Mouse (Mus musculus) intestine, postnatal 0 days (tissue): ENCODE data around the gene Cabp7. TPM values are rescaled to one million over a fixed set of nuclear protein-coding genes. Genes with fewer than 3 reads are reported as not detected.

ENCODE experiments used
- ATAC-seq: fragments of 200-750 bp; cut with Nextera tagmentation; 2 replicates; pipeline ENCODE4 v1.8.0; 2017; ENCODE audit warnings: mild to moderate bottlenecking, moderate TSS enrichment, moderate library complexity
- H3K27ac ChIP-seq: fragments of 300-500 bp; sonication (generic); 2 replicates; pipeline ENCODE4 v1.5.1; 2014; ENCODE audit warnings: mild to moderate bottlenecking, low read depth, low read length, moderate library complexity
- H3K27me3 ChIP-seq: fragments of 300-500 bp; sonication (generic); replicated peaks from 2 replicates; pipeline ENCODE4 v1.6.1; 2014; ENCODE audit warnings: low read length, mixed read lengths; ENCODE audit not compliant: control insufficient read depth, insufficient read depth
- H3K36me3 ChIP-seq: fragments of 300-500 bp; sonication (generic); 2 replicates; pipeline ENCODE4 v1.6.1; 2014; ENCODE audit warnings: mild to moderate bottlenecking, moderate library complexity; ENCODE audit not compliant: control insufficient read depth, insufficient read depth
- H3K4me1 ChIP-seq: fragments of 300-500 bp; sonication (generic); replicated peaks from 2 replicates; pipeline ENCODE4 v1.6.1; 2014; ENCODE audit warnings: antibody characterized with exemption, low read length, mixed read lengths; ENCODE audit not compliant: control insufficient read depth, insufficient read depth
- H3K4me2 ChIP-seq: fragments of 300-500 bp; sonication (generic); replicated peaks from 2 replicates; pipeline ENCODE4 v1.6.1; 2014; ENCODE audit warnings: low read depth, mild to moderate bottlenecking, moderate library complexity
- H3K4me3 ChIP-seq: fragments of 300-500 bp; sonication (generic); 2 replicates; pipeline ENCODE4 v1.5.1; 2014; ENCODE audit warnings: low read depth, low read length
- H3K9ac ChIP-seq: fragments of 300-500 bp; sonication (generic); 2 replicates; pipeline ENCODE4 v1.6.1; 2014; ENCODE audit warnings: mild to moderate bottlenecking, low read depth, low read length
- H3K9me3 ChIP-seq: fragments of 300-500 bp; sonication (generic); 2 replicates; pipeline ENCODE4 v1.6.1; 2016; ENCODE audit warnings: mixed run types; ENCODE audit not compliant: control insufficient read depth
- CTCF ChIP-seq: sonication (generic); IDR thresholded peaks from 2 replicates; pipeline ENCODE4 v1.5.1; 2016; ENCODE audit warnings: low read depth, mild to moderate bottlenecking, control low read depth, antibody characterized with exemption, moderate library complexity
- WGBS: fragments of 180-500 bp; shearing (Covaris S2); extraction: QIAGEN DNeasy Blood & Tissue Kit; methylation state at CpG from one replicate; pipeline ENCODE4 v1.1.7; 2014; 5-methylcytosine and 5-hydroxymethylcytosine counted together
- polyA plus RNA-seq: library from polyadenylated mRNA; unstranded; fragments of >200 nt; fragmentation: Nextera tagmentation; extraction: Ambion mirVana; gene quantifications from 2 replicates; pipeline ENCODE4 v1.2.1, GENCODE M21; 2015

Cabp7 gene
- polyA plus RNA-seq, 1 experiment from 2014 or later = 0.10 TPM

DNA sequence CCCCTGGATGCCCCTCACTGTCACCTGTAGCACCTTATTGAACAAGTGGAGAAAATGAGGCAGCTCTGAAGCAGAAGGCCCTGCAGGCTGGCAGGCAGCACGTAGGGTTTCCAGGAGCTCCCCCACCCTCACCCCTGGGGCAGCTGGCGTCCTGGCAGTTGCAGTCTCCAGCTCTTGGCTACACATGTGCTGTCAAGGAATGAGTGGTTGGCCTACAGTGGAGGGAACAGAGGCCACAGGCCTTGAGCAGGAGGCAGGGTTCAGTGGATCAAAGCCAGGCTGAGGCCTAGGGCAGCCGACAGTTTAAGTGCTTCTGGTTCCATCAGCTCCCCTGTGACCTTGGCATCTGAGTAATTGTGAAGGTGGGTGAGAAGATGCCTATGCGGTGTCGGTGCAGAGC, 15.7 kb downstream of the Cabp7 start:
- H3K9me3 ChIP-seq = no peaks in the 10 kb centered on the region
- TF ChIP-seq CTCF = no peak
- peaks cover 8% of the 10 kb centered on the region; the same call in 1 of the 2 replicates for H3K36me3 ChIP-seq
- whole genome bisulfite sequencing = 82% methylated on average over 5 of the region's 5 CpGs
- no peak overlapping the region for H3K4me2 ChIP-seq
- no peak overlapping the region for H3K4me3 ChIP-seq
- ATAC-seq = no peak
- no peak overlapping the region for H3K27ac ChIP-seq
- H3K9ac ChIP-seq = no peak overlapping the region
- H3K27me3 ChIP-seq = no peaks in the 10 kb centered on the region
- H3K4me1 ChIP-seq = 0 out of 2 replicates have a peak, but pooled peaks cover 3% of the 10 kb centered on the region

DNA sequence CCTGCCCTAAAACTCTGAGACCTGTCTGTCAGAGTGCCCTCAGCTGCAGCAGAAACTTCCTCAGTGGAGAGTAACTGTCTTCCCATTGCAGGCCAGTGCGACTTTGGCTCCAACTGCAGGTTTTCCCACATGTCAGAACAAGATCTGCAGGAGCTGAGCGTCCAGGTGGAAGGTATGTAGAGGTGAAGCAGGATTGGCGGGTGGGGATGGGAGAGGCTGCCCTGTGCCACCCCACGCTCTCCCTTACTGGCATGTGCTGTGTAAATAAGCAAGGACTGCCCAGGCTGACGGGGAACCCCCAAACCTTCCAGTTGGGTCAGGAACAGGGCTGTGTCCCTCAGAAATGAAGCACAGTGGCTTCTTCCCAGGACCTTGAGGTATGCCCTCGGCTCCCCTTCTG, 16.5 kb downstream of the Cabp7 start:
- TF ChIP-seq CTCF = no peak
- H3K27ac ChIP-seq = no peak overlapping the region
- 0 out of 2 replicates have a peak, but pooled peaks cover 3% of the 10 kb centered on the region for H3K4me1 ChIP-seq
- peaks cover 8% of the 10 kb centered on the region; the same call in 1 of the 2 replicates for H3K36me3 ChIP-seq
- no peak for ATAC-seq
- H3K27me3 ChIP-seq = no peaks in the 10 kb centered on the region
- no peaks in the 10 kb centered on the region for H3K9me3 ChIP-seq
- H3K4me2 ChIP-seq = no peak overlapping the region
- WGBS = 53% methylated on average over 6 of the region's 6 CpGs
- no peak overlapping the region for H3K4me3 ChIP-seq
- no peak overlapping the region; the same call in 1 of the 2 replicates for H3K9ac ChIP-seq

DNA sequence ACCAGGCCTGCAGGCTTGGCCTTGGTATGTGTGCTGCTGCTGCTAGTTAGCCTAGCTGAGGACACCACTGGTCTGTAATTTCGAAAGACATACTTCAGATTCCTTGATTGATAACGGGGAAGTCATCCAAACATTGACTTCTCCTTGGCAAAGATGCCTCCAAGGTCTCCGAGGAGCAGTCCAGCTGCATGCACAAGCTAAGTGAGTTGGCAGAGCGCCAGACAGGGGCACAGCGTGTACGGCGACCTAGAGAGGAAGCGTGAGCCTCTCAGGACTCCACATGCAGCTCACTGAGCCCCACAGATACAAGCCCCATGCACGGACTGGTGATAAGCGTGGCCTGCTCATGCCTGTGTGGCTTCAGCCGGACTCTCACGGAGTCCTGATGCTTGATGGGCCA, 17.0 kb downstream of the Cabp7 start:
- no peak for ATAC-seq
- peaks cover 11% of the 10 kb centered on the region; the same call in 1 of the 2 replicates for H3K36me3 ChIP-seq
- TF ChIP-seq CTCF = no peak
- H3K9ac ChIP-seq = no peak overlapping the region
- no peak overlapping the region for H3K4me3 ChIP-seq
- 30% methylated on average over 12 of the region's 12 CpGs for WGBS
- H3K4me1 ChIP-seq = 0 out of 2 replicates have a peak, but pooled peaks cover 3% of the 10 kb centered on the region
- H3K27me3 ChIP-seq = no peaks in the 10 kb centered on the region
- H3K9me3 ChIP-seq = no peaks in the 10 kb centered on the region
- H3K27ac ChIP-seq = no peak overlapping the region
- no peak overlapping the region for H3K4me2 ChIP-seq

DNA sequence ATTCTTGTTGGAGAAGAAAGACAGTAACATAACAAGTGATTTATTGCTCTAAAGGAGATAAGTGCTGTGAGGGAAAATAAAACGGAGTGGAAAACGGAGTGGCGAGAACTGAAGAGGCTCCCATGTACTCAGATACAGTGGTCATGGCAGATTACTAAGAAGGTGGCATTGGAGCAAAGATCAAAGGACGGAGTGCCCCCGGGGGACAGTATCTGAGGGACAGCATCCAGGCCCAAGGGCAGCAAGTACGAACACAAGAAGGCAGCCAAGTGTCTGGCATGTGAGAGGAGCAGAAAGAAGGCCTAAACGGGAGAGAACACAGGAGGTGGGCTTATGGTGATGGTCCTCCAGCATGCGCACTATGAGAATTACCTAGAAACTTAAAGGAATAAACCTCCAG, 24.9 kb downstream of the Cabp7 start:
- TF ChIP-seq CTCF = no peak
- no peaks in the 10 kb centered on the region for H3K4me1 ChIP-seq
- ATAC-seq = no peak
- H3K27me3 ChIP-seq = no peaks in the 10 kb centered on the region
- WGBS = 57% methylated on average over 8 of the region's 8 CpGs
- no peak overlapping the region for H3K4me2 ChIP-seq
- H3K9me3 ChIP-seq = no peaks in the 10 kb centered on the region
- H3K27ac ChIP-seq = no peak overlapping the region
- peaks cover 15% of the 10 kb centered on the region; the same call in 1 of the 2 replicates for H3K36me3 ChIP-seq
- no peak overlapping the region for H3K4me3 ChIP-seq
- H3K9ac ChIP-seq = no peak overlapping the region

DNA sequence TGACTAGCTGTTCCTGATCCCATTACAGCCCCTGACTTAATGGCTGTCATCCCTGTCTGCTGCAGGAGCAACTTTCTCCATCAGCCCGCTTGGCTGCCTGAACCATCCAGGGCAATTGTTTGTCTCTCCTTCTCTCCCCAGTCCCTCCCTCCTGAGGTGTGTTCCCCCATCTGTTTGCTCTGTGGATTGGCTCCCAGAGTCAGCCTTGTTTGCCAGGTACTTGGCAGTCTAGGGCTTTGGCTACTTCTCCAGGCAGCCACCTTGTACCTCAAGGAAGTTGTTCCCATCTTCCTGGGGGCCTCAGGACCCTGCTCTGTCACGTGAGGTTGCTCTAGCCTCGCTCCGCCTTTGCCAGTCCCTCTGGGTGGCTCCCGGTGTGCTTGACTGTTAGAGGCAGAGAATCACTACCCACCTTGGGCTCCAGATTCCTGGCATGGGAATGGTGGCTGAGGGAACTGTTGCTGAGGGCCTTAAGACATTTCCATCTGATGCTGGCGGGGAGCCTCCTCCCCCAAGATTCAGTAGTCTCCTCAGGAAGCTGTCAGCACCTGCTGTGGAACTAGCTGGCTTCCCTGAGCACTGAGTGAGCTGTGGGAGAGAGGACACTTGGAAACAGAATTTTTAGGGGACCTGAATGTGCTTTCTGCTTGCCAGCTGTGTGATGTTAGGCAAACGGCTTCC, 25.5 kb downstream of the Cabp7 start:
- ATAC-seq = no peak
- H3K4me3 ChIP-seq = no peak overlapping the region
- no peak overlapping the region for H3K9ac ChIP-seq
- no peak overlapping the region for H3K4me2 ChIP-seq
- peaks cover 15% of the 10 kb centered on the region; the same call in 1 of the 2 replicates for H3K36me3 ChIP-seq
- no peaks in the 10 kb centered on the region for H3K4me1 ChIP-seq
- H3K27me3 ChIP-seq = no peaks in the 10 kb centered on the region
- no peak for TF ChIP-seq CTCF
- 42% methylated on average over 7 of the region's 7 CpGs for WGBS
- H3K9me3 ChIP-seq = no peaks in the 10 kb centered on the region
- no peak overlapping the region for H3K27ac ChIP-seq

DNA sequence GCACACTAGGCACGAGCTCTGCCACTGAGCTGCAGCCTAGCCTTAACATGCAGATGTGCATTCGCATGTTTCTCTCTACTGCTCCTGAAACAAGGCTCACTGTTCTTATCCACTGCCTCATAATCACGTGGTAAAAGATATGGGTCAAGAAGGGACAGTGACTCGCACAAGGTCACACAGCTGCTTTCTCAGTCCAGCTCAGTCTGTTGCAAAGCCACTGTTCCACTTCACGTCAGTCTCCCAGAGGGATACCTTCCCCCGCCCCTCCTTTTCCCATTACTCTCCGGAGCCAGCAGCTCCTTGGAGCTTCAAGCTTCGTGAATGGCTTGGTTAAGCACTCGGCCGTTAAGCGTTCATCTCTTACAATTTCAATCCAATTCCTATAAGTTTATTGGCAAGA, 26.2 kb downstream of the Cabp7 start:
- no peak overlapping the region for H3K27ac ChIP-seq
- H3K4me2 ChIP-seq = no peak overlapping the region
- no peaks in the 10 kb centered on the region for H3K9me3 ChIP-seq
- WGBS = 70% methylated on average over 11 of the region's 11 CpGs
- H3K36me3 ChIP-seq = peaks cover 15% of the 10 kb centered on the region; the same call in 1 of the 2 replicates
- no peak for ATAC-seq
- no peak for TF ChIP-seq CTCF
- H3K27me3 ChIP-seq = no peaks in the 10 kb centered on the region
- no peak overlapping the region for H3K4me3 ChIP-seq
- H3K9ac ChIP-seq = no peak overlapping the region
- no peaks in the 10 kb centered on the region for H3K4me1 ChIP-seq
